Mouse (Mus musculus) limb, embryonic 14.5 days (tissue): Measurements from ENCODE around the gene Robo1. TPM values are rescaled to one million over a fixed set of nuclear protein-coding genes. Genes with fewer than 3 reads are reported as not detected.
A peak's percentile ranks its signal among the peaks of the same experiment; 100 is the strongest.

Experiments
- ATAC-seq: fragments of 200-750 bp; cut with Nextera tagmentation; 2 replicates; pipeline ENCODE4 v1.8.0; 2017; ENCODE audit warnings: low read depth, moderate number of reproducible peaks, moderate TSS enrichment; ENCODE audit not compliant: low FRiP score
- DNase-seq: peaks from one replicate; pipeline ENCODE4 v3.0.0-alpha.2; 2015; ENCODE audit warnings: low spot score
- H3K27ac ChIP-seq: fragments of 300-500 bp; sonication (generic); replicated peaks from 2 replicates; pipeline ENCODE4 v1.5.1; 2014; ENCODE audit warnings: low read depth, mild to moderate bottlenecking, low read length, moderate library complexity, mixed read lengths
- H3K27me3 ChIP-seq: fragments of 300-500 bp; sonication (generic); 2 replicates; pipeline ENCODE4 v1.6.1; 2014; ENCODE audit warnings: low read length, mixed read lengths; ENCODE audit not compliant: control insufficient read depth, insufficient read depth
- H3K36me3 ChIP-seq: fragments of 300-500 bp; sonication (generic); 2 replicates; pipeline ENCODE4 v1.6.1; 2014; ENCODE audit warnings: mild to moderate bottlenecking, low read length, moderate library complexity, mixed read lengths; ENCODE audit not compliant: control insufficient read depth, insufficient read depth
- H3K4me1 ChIP-seq: fragments of 300-500 bp; sonication (generic); 2 replicates; pipeline ENCODE4 v1.6.1; 2014; ENCODE audit warnings: antibody characterized with exemption, low read length, mixed read lengths; ENCODE audit not compliant: control insufficient read depth, insufficient read depth
- H3K4me2 ChIP-seq: fragments of 300-500 bp; sonication (generic); replicated peaks from 2 replicates; pipeline ENCODE4 v1.6.1; 2014; ENCODE audit warnings: low read depth, mild to moderate bottlenecking, low read length, moderate library complexity; ENCODE audit not compliant: severe bottlenecking
- H3K4me3 ChIP-seq: fragments of 300-500 bp; sonication (generic); replicated peaks from 2 replicates; pipeline ENCODE4 v1.5.1; 2014; ENCODE audit warnings: low read length
- H3K9ac ChIP-seq: fragments of 300-500 bp; sonication (generic); 2 replicates; pipeline ENCODE4 v1.6.1; 2014; ENCODE audit warnings: mild to moderate bottlenecking, low read depth, low read length, moderate library complexity; ENCODE audit not compliant: severe bottlenecking
- H3K9me3 ChIP-seq: fragments of 300-500 bp; sonication (generic); 2 replicates; pipeline ENCODE4 v1.6.1; 2016; ENCODE audit warnings: low read length; ENCODE audit not compliant: control insufficient read depth
- POLR2A ChIP-seq: fragments of 200-500 bp; IDR thresholded peaks from 2 replicates; pipeline ENCODE4 v1.8.0; 2012; ENCODE audit warnings: inconsistent platforms, mild to moderate bottlenecking, moderate library complexity, borderline replicate concordance; ENCODE audit not compliant: insufficient read depth, insufficient read length; ENCODE audit errors: extremely low read depth
- WGBS: fragments of 180-500 bp; shearing (Covaris S2); extraction: QIAGEN DNeasy Blood & Tissue Kit; methylation state at CpG from one replicate; pipeline ENCODE4 v1.1.7; 2014; 5-methylcytosine and 5-hydroxymethylcytosine counted together
- polyA plus RNA-seq, 2 experiments: library from polyadenylated mRNA; depleted of rRNA in 1 of 2; stranded (reverse) in 1 of 2; unstranded in 1 of 2; fragments of >200 nt; fragmentation: Nextera tagmentation in 1 of 2; extraction: Ambion mirVana in 1 of 2; gene quantifications; 2 replicates each; pipeline versions ENCODE4 v1.2.1 to v1.2.3; 2012 to 2014

Robo1 gene
- polyA plus RNA-seq, 2 experiments = 41.2 to 44.9 TPM

DNA sequence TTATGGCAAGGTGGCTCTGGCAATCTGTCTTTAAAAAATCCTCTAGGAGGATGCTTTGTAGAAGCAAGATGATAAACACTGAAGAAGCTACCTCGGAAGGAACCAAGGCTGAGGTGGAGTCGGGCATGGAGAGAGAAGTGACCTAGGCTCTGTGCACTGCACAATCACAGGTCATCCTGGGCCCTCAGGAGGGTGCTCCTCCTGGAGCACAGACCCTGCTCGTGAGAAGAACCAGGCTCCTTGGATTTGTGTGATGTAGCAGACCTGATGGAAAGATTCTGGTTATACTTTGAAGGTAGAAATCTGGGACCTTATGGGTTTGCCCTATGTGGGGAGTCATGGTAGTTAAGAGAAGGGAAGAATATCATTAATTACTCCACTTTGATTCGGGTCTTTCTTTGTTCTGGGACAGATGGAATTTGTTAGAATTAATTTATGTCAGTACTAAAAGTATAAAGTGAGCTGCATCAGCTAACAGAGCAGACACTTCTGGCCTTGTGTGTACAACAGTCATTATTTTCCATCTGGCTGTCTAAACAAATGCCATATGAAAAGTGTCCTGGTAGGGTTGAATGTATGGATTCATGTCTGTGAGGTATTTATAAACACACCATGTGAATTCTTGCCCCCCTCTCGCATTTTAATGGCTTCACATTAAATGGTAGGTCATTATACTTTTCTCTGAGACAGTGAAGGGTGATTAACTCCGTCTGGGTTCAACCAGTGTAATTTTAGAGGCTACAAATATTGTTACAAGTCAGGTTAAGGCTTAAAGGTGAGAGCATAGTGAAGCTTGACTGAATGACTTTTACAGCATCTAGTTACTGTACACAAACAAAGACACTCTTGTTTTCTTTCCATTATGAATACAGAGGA is 377.7 kb downstream of the Robo1 start:
- H3K36me3 ChIP-seq = peaks cover 4% of the 10 kb centered on the region; the same call in 1 of the 2 replicates
- H3K4me1 ChIP-seq = peaks cover 21% of the 10 kb centered on the region
- no peak for TF ChIP-seq POLR2A
- no peaks in the 10 kb centered on the region for H3K9me3 ChIP-seq
- no peak for DNase-seq
- H3K4me2 ChIP-seq = no peak overlapping the region
- H3K27me3 ChIP-seq = no peaks in the 10 kb centered on the region
- H3K27ac ChIP-seq = no peak overlapping the region
- WGBS = 20% methylated on average over 6 of the region's 6 CpGs
- H3K9ac ChIP-seq = no peak overlapping the region
- no peak overlapping the region for H3K4me3 ChIP-seq
- no peak for ATAC-seq

DNA sequence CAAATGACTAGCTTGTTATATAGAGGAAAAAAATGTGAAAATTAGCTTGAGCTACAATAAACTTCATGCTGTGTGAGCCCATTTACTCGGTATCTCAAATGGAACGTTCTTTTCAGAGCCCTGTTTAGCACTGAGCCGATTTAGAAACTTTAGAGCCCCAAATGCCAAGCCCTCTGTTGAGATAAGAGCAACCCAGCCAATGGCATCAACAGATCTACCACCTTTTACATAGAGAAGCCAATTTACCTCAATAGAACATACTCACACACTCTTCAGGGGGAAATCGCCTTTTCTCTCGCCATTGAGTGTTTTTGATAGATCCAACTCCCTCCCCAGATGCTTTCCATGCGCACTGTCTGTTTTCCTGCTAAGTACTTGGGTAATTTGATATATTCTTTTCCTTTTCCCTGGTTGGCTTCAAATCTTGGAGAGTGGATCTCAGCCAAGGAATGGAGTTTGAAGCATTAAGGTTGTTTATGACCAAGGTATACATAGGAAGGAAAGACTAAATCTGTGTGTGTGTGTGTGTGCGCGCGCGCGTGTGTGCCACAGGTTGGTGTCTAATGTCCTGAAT is 378.5 kb downstream of the Robo1 start:
- H3K27ac ChIP-seq = no peak overlapping the region

GRCm38 (mm10) chr16:72687651-72688050 is 379.5 kb downstream of the Robo1 start:
- no peak for ATAC-seq
- no peak for DNase-seq
- no peak overlapping the region for H3K4me2 ChIP-seq
- 43% methylated on average over 3 of the region's 3 CpGs for WGBS
- H3K36me3 ChIP-seq = no peaks in the 10 kb centered on the region
- H3K9me3 ChIP-seq = no peaks in the 10 kb centered on the region
- H3K4me3 ChIP-seq = no peak overlapping the region
- no peak overlapping the region for H3K9ac ChIP-seq
- peaks cover 20% of the 10 kb centered on the region for H3K4me1 ChIP-seq
- TF ChIP-seq POLR2A = no peak
- no peaks in the 10 kb centered on the region for H3K27me3 ChIP-seq
- no peak overlapping the region for H3K27ac ChIP-seq

More for the DNA sequence above, 378.5 kb downstream of the Robo1 start:
- TF ChIP-seq POLR2A = no peak
- H3K4me1 ChIP-seq = peaks cover 21% of the 10 kb centered on the region
- H3K9me3 ChIP-seq = no peaks in the 10 kb centered on the region
- H3K9ac ChIP-seq = no peak overlapping the region
- no peaks in the 10 kb centered on the region for H3K27me3 ChIP-seq
- DNase-seq (peak; percentile 35), ATAC-seq (no peak)
- H3K4me2 ChIP-seq = no peak overlapping the region
- H3K36me3 ChIP-seq = peaks cover 3% of the 10 kb centered on the region; the same call in 1 of the 2 replicates
- 52% methylated on average over 11 of the region's 11 CpGs for WGBS
- H3K4me3 ChIP-seq = no peak overlapping the region

DNA sequence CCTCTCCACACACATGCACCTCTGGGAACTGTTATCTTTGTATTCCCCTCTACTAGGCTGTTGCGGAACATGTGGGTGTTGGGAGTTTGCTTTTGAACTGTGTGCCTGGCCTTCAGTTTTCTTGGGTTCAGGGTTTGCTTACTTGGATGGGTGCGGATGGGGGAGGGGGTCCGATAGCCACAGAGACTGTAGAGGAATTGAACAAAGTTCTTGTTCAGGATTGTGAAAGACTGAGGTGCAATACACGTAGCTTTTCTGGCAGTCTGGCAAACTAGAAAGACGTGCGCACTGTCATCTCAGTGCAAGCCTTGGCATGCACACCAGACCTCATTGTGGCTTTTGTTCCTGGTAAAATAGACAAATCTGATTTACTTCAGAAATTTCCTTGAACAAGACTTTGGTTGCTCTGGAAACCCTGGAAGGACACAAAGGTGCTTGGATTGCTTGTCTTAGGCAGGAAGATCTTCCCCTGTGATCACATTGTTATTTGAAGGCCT is 380.1 kb downstream of the Robo1 start:
- no peaks in the 10 kb centered on the region for H3K36me3 ChIP-seq
- peaks cover 18% of the 10 kb centered on the region for H3K4me1 ChIP-seq
- no peak for DNase-seq
- no peak overlapping the region for H3K4me3 ChIP-seq
- 83% methylated on average over 6 of the region's 6 CpGs for WGBS
- H3K9me3 ChIP-seq = no peaks in the 10 kb centered on the region
- no peak overlapping the region for H3K4me2 ChIP-seq
- H3K9ac ChIP-seq = no peak overlapping the region
- no peak for ATAC-seq
- H3K27ac ChIP-seq = no peak overlapping the region
- H3K27me3 ChIP-seq = no peaks in the 10 kb centered on the region
- TF ChIP-seq POLR2A = no peak

GRCm38 (mm10) chr16:72691909-72692308 is 383.8 kb downstream of the Robo1 start:
- Histone ChIP-seq H3K36me3 (no peaks in the 10 kb centered on the region), H3K4me3 (no peak overlapping the region), H3K9ac (no peak overlapping the region), H3K4me2 (no peak overlapping the region), H3K4me1 (peaks cover 7% of the 10 kb centered on the region), H3K9me3 (no peaks in the 10 kb centered on the region), H3K27me3 (no peaks in the 10 kb centered on the region), H3K27ac (no peak overlapping the region)
- no peak for TF ChIP-seq POLR2A
- DNase-seq (no peak), ATAC-seq (no peak)
- 53% methylated on average over 3 of the region's 3 CpGs for WGBS
